Mouse (Mus musculus): ENCODE measurements at regions not wholly inside any gene's neighbourhood (a gene's known extent, or its start where the extent isn't known, plus 50 kb on each side); places are given as distances from the start of the nearest gene placed in this dataset.

DNA sequence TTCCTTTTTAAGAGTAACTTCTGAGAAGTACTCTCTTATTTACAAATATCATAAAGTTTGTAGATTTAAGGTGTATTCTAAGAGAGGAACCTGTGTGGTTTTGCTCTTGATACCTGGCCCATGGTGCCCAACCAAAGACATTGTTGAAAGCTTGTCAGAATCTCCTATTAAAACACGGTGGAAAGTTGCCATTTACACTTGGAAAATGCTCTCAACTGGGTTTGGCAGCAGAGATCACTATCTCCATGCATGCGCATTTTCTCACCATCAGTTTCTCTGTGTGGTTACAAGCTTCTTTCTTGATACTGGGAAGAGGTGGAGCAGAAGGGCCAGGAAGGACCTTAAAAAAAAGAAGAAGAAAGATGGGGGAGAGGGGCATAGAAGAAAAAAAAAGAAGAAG lies 94.3 kb downstream of the Apip start:
- TF ChIP-seq CTCF (IDR thresholded peaks at IDR 0.05; ENCODE audit: borderline replicate concordance, extremely low read depth, insufficient read depth, insufficient read length) (no peak), POLR2A (IDR thresholded peaks at IDR 0.05; ENCODE audit: borderline replicate concordance, extremely low read depth, insufficient read depth, insufficient read length, poor library complexity, severe bottlenecking) (no peak)
